Mouse (Mus musculus): ENCODE measurements at regions not wholly inside any gene's neighbourhood (a gene's known extent, or its start where the extent isn't known, plus 50 kb on each side); places are given as distances from the start of the nearest gene placed in this dataset.
A peak's percentile ranks its signal among the peaks of the same experiment; 100 is the strongest.

DNA sequence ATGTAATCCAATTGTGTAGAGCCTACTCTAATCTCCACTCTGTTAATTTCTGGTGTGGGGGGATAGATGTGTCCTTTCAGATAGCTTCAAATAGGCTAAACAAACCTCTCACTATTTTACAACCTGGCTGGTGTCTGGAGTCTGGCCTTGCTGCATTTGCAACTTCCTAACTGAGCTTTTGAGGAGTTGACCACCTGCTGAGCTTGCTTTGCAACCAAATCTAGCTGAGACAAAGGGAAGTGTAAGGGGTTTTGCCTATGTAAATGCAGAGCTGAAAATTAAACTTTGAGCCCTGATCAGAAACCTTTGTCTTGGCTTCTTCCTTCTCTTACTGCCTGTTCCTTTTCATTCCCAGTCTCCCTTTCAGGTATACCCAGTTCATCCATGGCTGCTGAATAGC, 404.3 kb downstream of the Cetn3 start:
- no peak for DNase-seq (ENCODE audit: low spot score in 2 of 2)

DNA sequence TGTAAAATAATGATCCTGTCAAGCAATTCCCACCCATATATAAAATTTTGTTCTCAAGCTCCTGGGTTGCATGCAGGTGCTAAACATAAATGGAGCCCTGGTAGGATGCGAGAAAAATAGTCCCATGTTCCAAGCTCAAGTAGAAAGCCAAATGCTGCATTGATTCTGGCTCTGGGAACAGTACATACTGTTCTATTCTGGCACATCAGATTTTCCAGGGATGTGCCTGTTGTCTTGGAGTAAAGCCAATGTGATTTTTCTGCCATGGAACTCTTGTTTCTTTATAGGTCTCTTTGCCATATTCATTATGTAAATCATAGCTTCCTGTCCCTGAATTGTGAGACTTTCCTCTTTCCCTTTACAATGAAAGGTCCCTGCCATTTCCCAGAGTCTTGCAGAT, 417.9 kb downstream of the Cetn3 start:
- peak; percentile 2 to 17 for DNase-seq (ENCODE audit: low spot score in 2 of 2)

GRCm38 (mm10) chr13:82225430-82225829, 442.6 kb downstream of the Cetn3 start:
- no peak for DNase-seq (ENCODE audit: low spot score in 2 of 2)

- no peak for DNase-seq (ENCODE audit: low spot score in 2 of 2)
Observed at GRCm38 (mm10) chr13:82233901-82234300, 451.0 kb downstream of the Cetn3 start.

DNA sequence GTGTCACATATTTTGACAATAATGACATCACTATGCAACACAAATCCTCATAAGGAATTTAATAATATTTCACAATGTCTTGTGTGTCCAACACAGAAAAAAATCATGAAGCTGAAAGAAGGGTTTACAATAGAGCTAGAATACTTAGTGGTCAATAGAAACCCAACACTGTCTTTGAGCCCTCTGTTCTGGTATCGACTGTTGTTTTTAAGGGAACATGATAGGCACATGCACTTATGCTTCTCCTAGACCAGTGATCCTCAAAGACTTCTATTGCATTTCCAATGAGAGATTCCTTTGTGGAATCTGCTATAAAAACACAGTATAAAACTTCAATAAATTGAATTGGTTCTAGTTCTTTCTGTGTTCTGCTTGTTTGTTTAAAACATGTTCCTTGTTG, 463.4 kb downstream of the Cetn3 start:
- DNase-seq (ENCODE audit: low spot score in 2 of 2), result no peak

DNA sequence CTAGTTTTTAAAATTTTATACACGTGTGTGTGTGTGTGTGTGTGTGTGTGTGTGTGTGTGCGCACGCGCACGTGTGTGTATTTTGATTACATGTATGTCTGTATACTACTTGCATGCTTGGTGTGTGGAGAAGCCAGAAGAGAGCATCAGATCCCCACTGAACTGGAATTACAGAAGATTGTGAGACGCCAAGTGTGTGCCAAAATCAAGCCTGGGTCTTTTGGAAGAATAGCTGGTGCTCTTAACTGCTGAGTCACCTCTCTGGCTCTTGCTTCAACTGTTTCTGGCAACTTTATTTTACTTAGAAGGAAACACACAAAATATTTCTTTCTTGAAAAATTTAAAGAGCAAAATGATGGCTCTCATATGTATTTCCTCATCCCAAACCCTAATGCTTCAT, 467.5 kb downstream of the Cetn3 start:
- no peak for DNase-seq (ENCODE audit: low spot score in 2 of 2)

DNA sequence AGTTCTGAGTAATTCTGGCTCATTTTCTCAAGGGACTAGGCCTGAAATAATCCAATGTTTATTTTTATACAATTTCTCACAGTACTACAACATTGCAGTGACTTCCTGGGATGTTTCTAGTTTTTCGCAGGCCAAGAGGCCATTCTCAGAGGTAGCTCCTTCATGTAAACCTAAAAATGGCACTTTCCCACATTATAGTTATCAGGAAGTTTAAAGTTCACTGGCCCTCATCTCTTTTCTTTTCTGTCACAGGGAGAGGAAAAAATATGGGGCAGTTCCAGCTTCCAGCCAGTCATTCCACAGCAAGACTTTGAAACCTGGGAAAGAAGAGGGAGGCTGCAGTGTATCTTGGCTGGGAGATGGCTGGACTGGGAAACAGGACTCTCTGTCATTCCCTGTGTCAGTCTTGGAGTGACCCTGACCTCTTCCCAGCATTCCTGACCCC, 475.6 kb downstream of the Cetn3 start:
- no peak for DNase-seq (ENCODE audit: low spot score in 2 of 2)

- no peak for DNase-seq (ENCODE audit: low spot score in 2 of 2)
Observed at GRCm38 (mm10) chr13:82264236-82264635, 481.4 kb downstream of the Cetn3 start.

- DNase-seq (ENCODE audit: low spot score in 2 of 2), result no peak
Observed at GRCm38 (mm10) chr13:82265170-82265569, 482.3 kb downstream of the Cetn3 start.

- no peak for DNase-seq (ENCODE audit: low spot score in 2 of 2)
Observed at GRCm38 (mm10) chr13:82265736-82266135, 482.9 kb downstream of the Cetn3 start.

GRCm38 (mm10) chr13:82274733-82275132, 491.9 kb downstream of the Cetn3 start:
- DNase-seq (ENCODE audit: low spot score in 2 of 2), result no peak

GRCm38 (mm10) chr13:82276001-82276400, 493.1 kb downstream of the Cetn3 start:
- peak in 1 of 2 experiments; percentile 40 for DNase-seq (ENCODE audit: low spot score in 2 of 2)

DNA sequence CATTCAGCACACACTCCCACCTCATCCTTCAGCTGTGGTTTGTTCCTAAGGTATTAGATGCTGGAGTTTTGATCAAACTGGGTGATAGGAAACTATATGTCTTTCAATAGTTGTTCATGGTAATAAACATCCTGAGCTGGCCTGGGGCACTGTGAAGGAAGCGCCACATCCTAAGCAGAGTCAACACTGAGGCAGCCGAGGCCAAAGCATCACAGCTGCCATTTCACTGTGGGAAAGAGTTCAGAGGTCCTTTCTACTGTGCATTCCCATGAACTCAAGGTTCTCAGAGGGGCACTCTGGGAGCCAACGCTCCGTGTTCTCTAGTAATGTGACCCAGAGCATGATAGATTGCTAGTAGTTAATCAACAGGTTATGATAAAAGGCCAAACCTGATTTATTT, 497.9 kb downstream of the Cetn3 start:
- DNase-seq (ENCODE audit: low spot score in 2 of 2), result no peak

GRCm38 (mm10) chr13:82295834-82296233, 513.0 kb downstream of the Cetn3 start:
- no peak for DNase-seq (ENCODE audit: low spot score in 2 of 2)

GRCm38 (mm10) chr13:82304227-82304626, 521.4 kb downstream of the Cetn3 start:
- DNase-seq (ENCODE audit: low spot score in 2 of 2), result no peak

- no peak for DNase-seq (ENCODE audit: low spot score in 2 of 2)
Observed at GRCm38 (mm10) chr13:82305076-82305475, 522.2 kb downstream of the Cetn3 start.

- peak; percentile 61 to 78 for DNase-seq (ENCODE audit: low spot score in 2 of 2)
Observed at GRCm38 (mm10) chr13:82308336-82308735, 525.5 kb downstream of the Cetn3 start.

GRCm38 (mm10) chr13:82316573-82317202, 533.8 kb downstream of the Cetn3 start:
- DNase-seq (ENCODE audit: low spot score in 2 of 2), result peak; percentile 44 to 86

DNA sequence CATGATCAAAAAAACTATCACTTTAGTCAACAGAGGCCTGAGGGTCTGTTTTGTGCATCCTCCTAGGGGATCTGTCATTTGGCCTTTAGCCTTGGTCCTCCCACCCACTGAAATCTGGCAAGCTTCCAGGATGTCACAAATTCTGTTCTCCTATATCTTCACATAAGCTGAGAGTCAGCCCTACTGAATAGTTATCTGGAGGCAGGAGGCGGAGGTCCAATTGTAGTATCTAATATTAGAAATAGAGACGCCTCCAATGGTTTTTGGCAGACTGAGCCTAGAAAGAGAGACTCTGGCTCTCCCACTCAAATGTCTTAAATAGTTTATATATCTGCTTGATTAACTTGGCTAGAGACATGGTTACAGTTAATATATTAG, 534.3 kb downstream of the Cetn3 start:
- DNase-seq (ENCODE audit: low spot score in 2 of 2), result peak in 1 of 2 experiments; percentile 30

DNA sequence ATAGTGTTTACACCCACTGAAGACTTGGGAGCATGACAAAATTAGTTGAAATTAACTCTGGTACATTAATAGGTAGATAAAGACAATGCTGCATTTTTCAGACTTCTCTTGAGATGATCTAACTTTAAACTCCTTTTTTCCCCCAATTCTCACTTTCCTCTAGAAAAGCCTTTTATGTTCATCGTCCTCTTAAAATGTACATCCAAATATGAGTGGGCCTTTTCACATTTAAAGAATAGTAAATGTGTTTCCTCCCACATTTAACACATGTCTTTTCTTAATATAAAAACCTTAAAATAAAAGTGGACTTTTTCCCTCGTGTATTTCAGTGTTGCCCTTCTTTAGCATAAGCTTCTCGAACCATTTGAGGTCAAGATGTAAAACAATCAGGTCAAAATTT, 535.5 kb downstream of the Cetn3 start:
- no peak for DNase-seq (ENCODE audit: low spot score in 2 of 2)

DNA sequence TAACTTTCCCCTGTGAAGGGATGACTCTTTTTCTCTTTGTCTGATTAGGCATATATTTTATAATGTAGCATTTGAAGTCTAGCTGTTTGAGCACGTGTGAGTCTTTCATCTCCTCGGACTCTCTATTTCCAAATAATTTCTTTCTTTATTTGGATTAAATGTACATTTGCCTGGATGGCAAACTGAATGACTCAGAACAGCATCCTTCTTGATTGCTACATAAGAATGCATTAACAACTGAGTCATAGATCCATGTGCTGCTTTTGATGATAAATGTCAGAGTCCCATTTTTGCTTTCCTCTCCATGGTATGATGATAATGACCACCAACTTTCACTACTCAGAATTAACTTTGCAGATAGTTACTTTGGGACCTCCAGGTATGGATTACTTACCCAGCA, 571.5 kb downstream of the Cetn3 start:
- no peak for DNase-seq (ENCODE audit: low spot score in 2 of 2)

DNA sequence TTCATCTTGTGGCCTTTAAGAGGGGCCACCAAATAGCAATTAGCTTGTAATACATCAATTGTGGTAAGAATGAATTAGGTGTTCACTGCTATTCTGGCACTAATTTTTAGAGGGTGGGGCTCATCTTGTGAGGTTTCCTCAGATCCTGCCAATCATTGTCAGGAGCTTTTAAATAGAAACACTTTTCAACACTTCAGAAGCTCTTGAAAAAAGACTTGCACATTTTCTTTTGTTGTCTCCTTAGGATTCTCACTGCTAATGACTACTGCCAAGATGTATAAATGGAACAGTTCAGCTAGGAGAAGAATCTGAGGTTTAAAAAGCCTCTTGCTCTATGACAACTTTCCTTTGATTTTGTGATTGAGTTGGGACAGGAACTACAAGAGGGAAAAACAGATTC, 572.4 kb downstream of the Cetn3 start:
- no peak for DNase-seq (ENCODE audit: low spot score in 2 of 2)

GRCm38 (mm10) chr13:82359442-82359841, 576.6 kb downstream of the Cetn3 start:
- no peak for DNase-seq (ENCODE audit: low spot score in 2 of 2)

- DNase-seq (ENCODE audit: low spot score in 2 of 2), result no peak
Observed at GRCm38 (mm10) chr13:82360711-82361110, 577.8 kb downstream of the Cetn3 start.

Data from frontal cortex, postnatal 36 days (tissue).